Comparison of ENCODE assay signal across 20 mouse cellular contexts in genomic region chr10:95477516-95477915, GRCm38 (mm10). TPM values are rescaled to one million over a fixed set of nuclear protein-coding genes. Genes with fewer than 3 reads are reported as not detected.
DNase-seq lines count a peak whose midpoint lies in the region; TF ChIP-seq lines count a peak whose summit lies in the region.
"Had no signal": no experiment of that assay in that cellular context is flagged by ENCODE, and none has a peak within 500 bp of the region (broad histone marks: within the 10 kb centered on the region; RNA-seq: fewer than 3 reads in every experiment).

No protein-coding gene starts in this region.

- H3K27me3 ChIP-seq in testis, adult 2 months (ENCODE audit: control insufficient read depth, insufficient read depth, low read length): no peaks in the 10 kb centered on the region
- H3K27me3 ChIP-seq: CH12.LX, Patski had no signal

- TF ChIP-seq POLR2A in testis, adult 2 months (IDR thresholded peaks at IDR 0.05; ENCODE audit: control insufficient read depth, low read depth, low read length): peak; percentile 67; the same call in 1 of the 2 replicates

- no peaks in the 10 kb centered on the region for H3K36me3 ChIP-seq in testis, adult 2 months (ENCODE audit: control insufficient read depth, insufficient read depth, low read length)

- H3K4me1 ChIP-seq in testis, adult 2 months (ENCODE audit: control insufficient read depth, insufficient read depth, low read length): no peaks in the 10 kb centered on the region; the same call in 1 of the 2 replicates

- TF ChIP-seq CTCF in testis, adult 2 months (IDR thresholded peaks at IDR 0.05; ENCODE audit: control insufficient read depth, insufficient read depth, insufficient replicate concordance, low read depth, low read length): no peak

- H3K27ac ChIP-seq in testis, adult 2 months (ENCODE audit: control insufficient read depth, insufficient read depth, low read depth, low read length): peak overlapping the region; percentile 41

- H3K4me3 ChIP-seq in testis, adult 2 months (ENCODE audit: control insufficient read depth, low read depth, low read length): peak overlapping the region; percentile 84

- peak; percentile 88 for DNase-seq in heart, adult 11 months
- no peak for DNase-seq in heart, adult 9 months (ENCODE audit: low spot score in 2 of 2)
- no peak for DNase-seq in testis, postnatal 10 days (ENCODE audit: low spot score)
- DNase-seq in R1 (ENCODE audit: low read depth, low spot score): peak; percentile 79
- DNase-seq in testis, postnatal 14 days (ENCODE audit: low spot score): peak; percentile 34
- no peak for DNase-seq in thymus, postnatal 25 days
- no peak for DNase-seq in embryo, embryonic 9.5 days (ENCODE audit: extremely low spot score)
- DNase-seq: adrenal gland, adult 2 months; adrenal gland, adult 8-10 months; adrenal gland, postnatal 10 days; adrenal gland, postnatal 14 days; adrenal gland, postnatal 25 days; adrenal gland, postnatal 36 days; B cell, adult 2 months; cerebellum, adult 11 months; cerebellum, adult 11-12 months; cerebellum, adult 18-20 months had no signal

RNA-seq across cellular contexts. Expression of gene Mrpl42, which starts 24.2 kb away (rescaled TPM):
- polyA plus RNA-seq in testis, adult 2 months (2012; rRNA removed): 56.5 and 64.5 TPM in 2 replicates

RNA-seq across cellular contexts. Expression of gene Ube2n, which starts 37.4 kb away (rescaled TPM):
- 233 and 294 TPM in 2 replicates for polyA plus RNA-seq in testis, adult 2 months (2012; rRNA removed)

Comparison
In these comparisons a context has a peak if more than half of its experiments do, and no peak if none do; other contexts are left out.
1. DNase-seq: peak in heart, adult 11 months (single experiment), R1 (single experiment) and testis, postnatal 14 days (single experiment); none in heart, adult 9 months (0 of 2), testis, postnatal 10 days (single experiment), thymus, postnatal 25 days (single experiment) and embryo, embryonic 9.5 days (single experiment).